Mouse (Mus musculus): ENCODE results near the gene Arvcf. TPM values are rescaled to one million over a fixed set of nuclear protein-coding genes. Genes with fewer than 3 reads are reported as not detected.

Arvcf gene
- polyA plus RNA-seq, 1 experiment from 2014 or later: 64.6 TPM

DNA sequence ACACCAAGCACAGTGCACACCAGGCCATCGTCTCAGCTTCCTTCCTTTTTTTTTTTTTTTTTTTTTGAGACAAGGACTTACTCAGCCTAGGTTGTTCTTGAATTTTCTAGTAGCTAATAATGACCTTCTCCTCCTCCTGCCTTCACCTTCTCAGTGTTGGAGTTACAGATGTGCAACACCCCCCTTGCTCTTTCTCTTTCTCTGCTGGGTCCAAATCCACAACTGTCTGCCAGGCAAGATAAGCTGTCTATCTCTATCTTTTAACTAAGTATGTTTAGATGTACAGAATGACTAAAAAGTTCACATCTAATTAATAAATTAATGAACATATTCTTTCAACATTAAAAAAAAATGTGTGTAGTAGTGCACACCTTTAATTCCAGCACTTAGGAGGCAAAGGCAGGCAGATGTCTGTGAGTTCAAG is 71.6 kb downstream of the Arvcf start:
- Histone ChIP-seq H3K36me3 (replicated peaks; ENCODE audit: control insufficient read depth, insufficient read depth) (peaks cover 20% of the 10 kb centered on the region), H3K27ac (no peak overlapping the region), H3K9me3 (ENCODE audit: control insufficient read depth, low read length) (no peaks in the 10 kb centered on the region), H3K4me2 (replicated peaks) (no peak overlapping the region), H3K4me1 (replicated peaks; ENCODE audit: control insufficient read depth, insufficient read depth, low read length) (0 out of 2 replicates have a peak, but pooled peaks cover 6% of the 10 kb centered on the region), H3K27me3 (ENCODE audit: control insufficient read depth, insufficient read depth, low read length) (no peaks in the 10 kb centered on the region), H3K9ac (no peak overlapping the region), H3K4me3 (replicated peaks; ENCODE audit: low read length) (no peak overlapping the region)
- WGBS: 100% methylated on average over 1 of the region's 1 CpGs
- ATAC-seq (ENCODE audit: low FRiP score) (no peak), DNase-seq (ENCODE audit: low spot score) (no peak)

DNA sequence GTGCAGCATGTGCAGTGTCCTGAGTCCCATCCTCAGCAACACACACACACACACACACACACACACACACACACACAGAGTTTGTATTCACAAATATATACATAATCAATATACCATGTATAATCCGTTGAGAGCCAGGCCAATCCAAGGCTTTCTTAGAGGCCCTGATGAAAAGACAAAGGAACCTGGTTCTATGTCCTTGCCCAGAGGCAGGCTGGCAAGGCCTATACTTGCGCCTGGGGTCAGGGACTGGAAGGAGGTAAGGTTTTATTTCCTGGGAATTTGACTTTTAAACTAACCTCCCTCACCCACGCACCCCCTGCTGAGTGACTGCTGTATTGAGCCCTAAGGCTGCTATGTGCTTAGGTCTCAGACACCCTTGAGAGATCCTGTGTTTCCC is 72.6 kb downstream of the Arvcf start:
- H3K27ac ChIP-seq: no peak overlapping the region
- no peak overlapping the region for H3K4me3 ChIP-seq (replicated peaks; ENCODE audit: low read length)
- H3K4me1 ChIP-seq (replicated peaks; ENCODE audit: control insufficient read depth, insufficient read depth, low read length): peaks cover 15% of the 10 kb centered on the region
- ATAC-seq (ENCODE audit: low FRiP score): no peak
- no peaks in the 10 kb centered on the region for H3K9me3 ChIP-seq (ENCODE audit: control insufficient read depth, low read length)
- no peak for DNase-seq (ENCODE audit: low spot score)
- H3K9ac ChIP-seq: no peak overlapping the region
- no peaks in the 10 kb centered on the region for H3K27me3 ChIP-seq (ENCODE audit: control insufficient read depth, insufficient read depth, low read length)
- peaks cover 20% of the 10 kb centered on the region for H3K36me3 ChIP-seq (replicated peaks; ENCODE audit: control insufficient read depth, insufficient read depth)
- WGBS: 71% methylated on average over 3 of the region's 3 CpGs
- H3K4me2 ChIP-seq (replicated peaks): no peak overlapping the region

DNA sequence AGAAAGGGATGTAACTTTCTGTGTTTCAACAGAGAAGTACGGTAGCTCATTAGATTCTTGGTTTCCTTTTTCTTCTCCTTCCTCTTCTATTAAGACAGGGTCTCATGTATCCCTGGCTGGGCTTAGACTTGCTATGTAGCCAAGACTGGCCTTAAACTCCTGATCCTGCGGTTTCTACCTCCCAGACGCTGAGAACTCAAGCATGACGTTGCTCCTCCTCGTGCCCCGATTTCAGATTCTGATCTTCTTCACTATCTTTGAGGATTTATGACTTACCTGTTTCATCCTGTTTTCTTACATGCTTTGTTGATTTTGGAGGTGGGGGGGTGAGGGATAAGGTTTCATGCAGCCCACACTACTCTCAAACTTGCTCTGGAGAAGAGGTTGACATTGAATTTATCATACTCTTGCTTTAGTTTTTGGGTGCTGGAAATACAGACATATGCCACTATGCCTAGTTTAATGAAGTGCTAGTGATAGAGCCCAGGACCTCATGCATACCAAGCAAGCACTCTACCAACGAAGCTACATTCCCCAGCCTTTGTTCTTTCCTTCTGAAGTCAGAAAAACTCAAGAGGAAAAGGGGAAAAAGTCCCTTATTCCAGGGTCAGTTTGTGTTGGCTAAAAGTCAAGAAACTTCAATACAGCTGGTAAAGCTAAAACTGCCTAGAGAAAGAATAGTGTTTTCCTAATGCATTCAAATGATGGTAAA is 75.4 kb downstream of the Arvcf start:
- Histone ChIP-seq H3K27me3 (ENCODE audit: control insufficient read depth, insufficient read depth, low read length) (no peaks in the 10 kb centered on the region), H3K9ac (no peak overlapping the region), H3K9me3 (ENCODE audit: control insufficient read depth, low read length) (no peaks in the 10 kb centered on the region), H3K4me3 (replicated peaks; ENCODE audit: low read length) (no peak overlapping the region), H3K27ac (no peak overlapping the region), H3K4me2 (replicated peaks) (no peak overlapping the region), H3K4me1 (replicated peaks; ENCODE audit: control insufficient read depth, insufficient read depth, low read length) (peaks cover 27% of the 10 kb centered on the region), H3K36me3 (replicated peaks; ENCODE audit: control insufficient read depth, insufficient read depth) (peaks cover 17% of the 10 kb centered on the region)
- 87% methylated on average over 7 of the region's 7 CpGs for WGBS
- ATAC-seq (ENCODE audit: low FRiP score) (no peak), DNase-seq (ENCODE audit: low spot score) (no peak)

DNA sequence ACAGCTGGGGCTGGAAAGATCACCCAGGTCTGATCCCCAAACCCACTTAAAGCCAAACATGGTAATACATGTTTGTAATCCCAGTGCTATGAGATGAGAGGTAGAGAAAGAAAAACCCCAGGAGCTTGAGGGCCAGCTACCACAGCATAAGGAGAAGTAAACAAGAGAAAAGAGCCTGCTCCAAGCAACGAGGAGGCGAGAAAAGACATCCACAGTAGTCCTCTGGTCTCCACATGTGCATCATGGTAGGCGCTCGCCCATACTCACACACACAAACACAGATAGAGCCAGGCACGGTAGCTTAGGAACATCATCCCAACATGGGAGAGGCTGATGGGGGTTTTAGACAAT is 75.9 kb downstream of the Arvcf start:
- Histone ChIP-seq H3K9ac (no peak overlapping the region), H3K27me3 (ENCODE audit: control insufficient read depth, insufficient read depth, low read length) (no peaks in the 10 kb centered on the region), H3K9me3 (ENCODE audit: control insufficient read depth, low read length) (no peaks in the 10 kb centered on the region), H3K27ac (no peak overlapping the region), H3K4me3 (replicated peaks; ENCODE audit: low read length) (no peak overlapping the region), H3K4me1 (replicated peaks; ENCODE audit: control insufficient read depth, insufficient read depth, low read length) (peaks cover 27% of the 10 kb centered on the region), H3K4me2 (replicated peaks) (peak overlapping the region; percentile 81; the same call in 1 of the 2 replicates), H3K36me3 (replicated peaks; ENCODE audit: control insufficient read depth, insufficient read depth) (peaks cover 17% of the 10 kb centered on the region)
- WGBS: 88% methylated on average over 5 of the region's 5 CpGs
- ATAC-seq (ENCODE audit: low FRiP score) (no peak), DNase-seq (ENCODE audit: low spot score) (no peak)

DNA sequence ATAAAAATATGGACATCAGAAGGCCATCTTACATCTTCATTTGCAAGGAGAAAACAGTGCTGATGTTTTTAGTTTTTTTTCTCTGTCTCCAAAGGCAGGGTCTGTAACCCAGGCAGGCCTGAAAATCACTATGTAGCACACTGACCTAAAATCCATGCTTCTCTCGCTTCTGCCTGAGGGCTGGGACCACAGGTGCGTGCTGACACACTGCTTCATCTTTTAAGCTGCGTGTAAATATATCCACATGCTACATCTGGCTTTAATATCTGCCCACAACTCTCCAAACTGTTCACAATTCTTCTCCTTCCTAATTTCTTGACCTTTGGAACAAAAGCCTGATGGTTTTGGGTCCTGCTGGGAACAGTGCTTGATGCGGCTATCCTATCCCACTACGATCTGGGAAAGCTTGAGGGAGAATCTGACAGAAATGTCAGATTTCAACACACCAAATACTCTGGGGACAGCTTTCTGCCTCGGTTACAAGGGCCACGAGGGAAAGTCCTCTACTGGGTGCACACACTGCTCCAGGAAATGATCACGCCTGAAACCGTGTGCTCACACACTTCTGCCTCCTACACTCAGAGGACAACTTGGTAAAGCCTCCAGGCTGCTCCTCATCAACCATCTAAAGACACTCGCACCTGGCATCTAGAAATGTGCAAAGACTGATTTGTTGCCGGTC is 76.5 kb downstream of the Arvcf start:
- 68% methylated on average over 11 of the region's 11 CpGs for WGBS
- Histone ChIP-seq H3K27ac (no peak overlapping the region), H3K4me2 (replicated peaks) (peak overlapping the region; percentile 81), H3K27me3 (ENCODE audit: control insufficient read depth, insufficient read depth, low read length) (no peaks in the 10 kb centered on the region), H3K4me1 (replicated peaks; ENCODE audit: control insufficient read depth, insufficient read depth, low read length) (peaks cover 27% of the 10 kb centered on the region), H3K4me3 (replicated peaks; ENCODE audit: low read length) (no peak overlapping the region), H3K9me3 (ENCODE audit: control insufficient read depth, low read length) (no peaks in the 10 kb centered on the region), H3K36me3 (replicated peaks; ENCODE audit: control insufficient read depth, insufficient read depth) (peaks cover 17% of the 10 kb centered on the region), H3K9ac (no peak overlapping the region)
- ATAC-seq (ENCODE audit: low FRiP score): no peak
- DNase-seq (ENCODE audit: low spot score): no peak

DNA sequence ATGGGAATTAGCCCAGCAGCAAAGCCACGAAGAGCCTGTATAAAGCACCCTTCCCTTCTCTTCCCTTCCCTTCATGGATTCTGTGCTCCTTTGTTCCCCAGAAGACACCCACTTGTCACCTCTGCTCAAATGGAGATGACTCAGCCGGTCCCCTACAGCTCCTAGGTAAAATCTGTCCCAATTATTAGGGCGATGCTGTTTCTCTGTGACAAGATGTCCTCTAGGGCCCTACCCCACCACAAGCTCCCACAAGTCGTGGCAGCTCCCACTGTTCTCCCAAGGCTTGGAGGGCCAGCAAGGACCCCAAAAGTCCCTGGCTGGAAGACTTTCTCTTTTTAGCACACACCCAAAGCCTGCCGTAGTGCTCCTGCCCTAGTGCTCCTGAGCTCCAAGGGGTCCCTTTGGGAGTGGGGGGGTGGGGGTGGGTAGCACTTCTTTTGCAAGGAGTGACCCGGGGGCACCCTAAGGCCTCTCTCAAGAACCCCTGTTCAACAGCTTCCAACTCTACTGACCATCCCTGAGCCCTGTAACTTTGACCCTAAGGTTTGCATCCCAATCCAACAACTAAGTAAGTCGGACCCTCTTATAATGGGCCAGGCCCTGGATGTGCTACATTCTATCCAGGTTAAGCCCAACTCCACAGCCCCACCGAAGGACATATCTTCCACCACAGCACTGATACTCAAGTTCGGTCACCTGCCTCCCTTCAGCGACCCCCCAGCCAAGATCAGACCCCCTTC is 77.7 kb downstream of the Arvcf start:
- DNase-seq (ENCODE audit: low spot score) (no peak), ATAC-seq (ENCODE audit: low FRiP score) (peak; percentile 1)
- Histone ChIP-seq H3K27me3 (ENCODE audit: control insufficient read depth, insufficient read depth, low read length) (no peaks in the 10 kb centered on the region), H3K36me3 (replicated peaks; ENCODE audit: control insufficient read depth, insufficient read depth) (peaks cover 17% of the 10 kb centered on the region), H3K27ac (peak overlapping the region; percentile 49), H3K4me3 (replicated peaks; ENCODE audit: low read length) (peak overlapping the region; percentile 84), H3K9ac (peak overlapping the region; percentile 96), H3K4me1 (replicated peaks; ENCODE audit: control insufficient read depth, insufficient read depth, low read length) (peaks cover 27% of the 10 kb centered on the region), H3K4me2 (replicated peaks) (peak overlapping the region; percentile 81), H3K9me3 (ENCODE audit: control insufficient read depth, low read length) (no peaks in the 10 kb centered on the region)
- 27% methylated on average over 10 of the region's 10 CpGs for WGBS

DNA sequence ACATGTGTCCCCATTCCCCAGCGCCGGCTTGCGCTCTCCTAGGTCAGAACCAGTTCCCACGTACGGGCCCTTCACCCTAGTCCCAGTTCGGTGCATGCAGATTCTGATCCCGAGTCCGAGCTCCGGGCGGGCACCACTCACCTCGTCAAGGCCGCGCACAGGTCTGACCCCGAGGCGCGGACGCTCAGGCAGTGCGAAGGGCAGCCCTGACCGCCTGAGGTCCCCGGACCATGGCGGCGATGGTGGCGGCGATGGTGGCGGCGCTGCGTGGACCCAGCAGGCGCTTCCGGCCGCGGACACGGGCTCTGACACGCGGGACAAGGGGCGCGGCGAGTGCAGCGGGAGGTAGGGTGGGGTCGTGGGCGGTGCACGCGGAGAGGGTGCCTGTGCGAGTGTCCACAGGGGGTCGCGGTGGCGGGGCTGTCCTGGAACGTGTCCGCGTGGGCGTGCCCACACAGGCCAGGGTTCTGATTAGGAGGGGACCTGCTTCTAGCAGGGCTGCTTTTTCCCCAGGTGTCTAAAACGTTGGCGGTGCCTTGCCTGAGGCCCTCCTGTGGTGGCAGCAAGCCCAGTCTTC is 78.3 kb downstream of the Arvcf start, which contains the start of gene Txnrd2:
TSS of gene Txnrd2 (plus strand) at position 170 of the 577 bp plus-strand sequence.
- ATAC-seq (ENCODE audit: low FRiP score) (peak; percentile 82), DNase-seq (ENCODE audit: low spot score) (peak; percentile 55)
- Histone ChIP-seq H3K4me1 (replicated peaks; ENCODE audit: control insufficient read depth, insufficient read depth, low read length) (peaks cover 27% of the 10 kb centered on the region), H3K4me3 (replicated peaks; ENCODE audit: low read length) (peak within 1 kb of the TSS; percentile 84), H3K27ac (peak within 1 kb of the TSS; percentile 78), H3K9ac (peak within 1 kb of the TSS; percentile 96), H3K9me3 (ENCODE audit: control insufficient read depth, low read length) (no peaks in the 10 kb centered on the region), H3K4me2 (replicated peaks) (peak within 1 kb of the TSS; percentile 81), H3K27me3 (ENCODE audit: control insufficient read depth, insufficient read depth, low read length) (no peaks in the 10 kb centered on the region), H3K36me3 (replicated peaks; ENCODE audit: control insufficient read depth, insufficient read depth) (peaks cover 14% of the 10 kb centered on the region)
- WGBS: under 1% methylated on average over 52 of the region's 52 CpGs

DNA sequence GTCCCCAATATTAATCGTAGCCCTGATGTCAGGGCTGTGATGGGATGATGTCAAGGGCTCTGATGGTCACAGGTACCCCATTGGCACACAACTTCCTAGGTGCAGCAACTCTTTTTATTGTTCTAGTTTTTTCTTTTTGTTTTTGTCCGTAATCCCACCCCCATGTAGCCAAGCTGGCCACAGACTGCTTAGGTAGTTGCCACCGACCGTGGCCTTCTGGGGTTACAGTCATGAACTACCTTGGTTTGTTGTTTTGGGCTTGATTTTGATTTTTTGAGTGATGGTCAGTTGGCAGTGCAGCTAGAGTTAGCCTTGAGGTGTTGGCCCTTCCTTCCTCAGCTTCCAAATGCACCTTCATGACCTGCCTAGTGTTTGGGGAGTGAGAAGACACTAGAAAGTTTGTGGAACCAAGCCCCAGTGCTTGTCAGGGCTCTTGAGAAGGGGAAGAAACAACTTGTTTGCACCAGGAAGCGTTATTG is 78.9 kb downstream of the Arvcf start, which contains the start of gene Comt:
TSS of gene Comt (minus strand) at position 51 of the 479 bp plus-strand sequence.
- peak within 1 kb of the TSS; percentile 84 for H3K4me3 ChIP-seq (replicated peaks; ENCODE audit: low read length)
- H3K4me2 ChIP-seq (replicated peaks): peak within 1 kb of the TSS; percentile 81
- 64% methylated on average over 5 of the region's 5 CpGs for WGBS
- no peaks in the 10 kb centered on the region for H3K27me3 ChIP-seq (ENCODE audit: control insufficient read depth, insufficient read depth, low read length)
- ATAC-seq (ENCODE audit: low FRiP score) (no peak; the same call in 1 of the 2 replicates), DNase-seq (ENCODE audit: low spot score) (no peak)
- peak within 1 kb of the TSS; percentile 78 for H3K27ac ChIP-seq
- peak within 1 kb of the TSS; percentile 96 for H3K9ac ChIP-seq
- peaks cover 8% of the 10 kb centered on the region for H3K36me3 ChIP-seq (replicated peaks; ENCODE audit: control insufficient read depth, insufficient read depth)
- no peaks in the 10 kb centered on the region for H3K9me3 ChIP-seq (ENCODE audit: control insufficient read depth, low read length)
- peaks cover 27% of the 10 kb centered on the region for H3K4me1 ChIP-seq (replicated peaks; ENCODE audit: control insufficient read depth, insufficient read depth, low read length)

Measured in hindbrain, embryonic 14.5 days (tissue).